Mouse (Mus musculus) liver, embryonic 15.5 days (tissue): ENCODE measurements at regions not wholly inside any gene's neighbourhood (a gene's known extent, or its start where the extent isn't known, plus 50 kb on each side); places are given as distances from the start of the nearest gene placed in this dataset.

Experiments
- ATAC-seq: fragments of 200-750 bp; cut with Nextera tagmentation; 2 replicates; pipeline ENCODE4 v1.8.0; 2017; ENCODE audit warnings: moderate number of reproducible peaks, mild to moderate bottlenecking, moderate library complexity; ENCODE audit not compliant: insufficient read depth
- H3K27ac ChIP-seq: fragments of 300-500 bp; sonication (generic); replicated peaks from 2 replicates; pipeline ENCODE4 v1.5.1; 2015; ENCODE audit warnings: mild to moderate bottlenecking, inconsistent platforms
- H3K27me3 ChIP-seq: fragments of 300-500 bp; sonication (generic); 2 replicates; pipeline ENCODE4 v1.6.1; 2015; ENCODE audit warnings: mild to moderate bottlenecking, inconsistent platforms
- H3K36me3 ChIP-seq: fragments of 300-500 bp; sonication (generic); replicated peaks from 2 replicates; pipeline ENCODE4 v1.6.1; 2015; ENCODE audit warnings: moderate library complexity, mild to moderate bottlenecking, inconsistent platforms
- H3K4me1 ChIP-seq: fragments of 300-500 bp; sonication (generic); replicated peaks from 2 replicates; pipeline ENCODE4 v1.6.1; 2015; ENCODE audit warnings: inconsistent platforms
- H3K4me2 ChIP-seq: fragments of 300-500 bp; sonication (generic); 2 replicates; pipeline ENCODE4 v1.6.1; 2015; ENCODE audit warnings: moderate library complexity, mild to moderate bottlenecking, inconsistent platforms
- H3K4me3 ChIP-seq: fragments of 300-500 bp; sonication (generic); replicated peaks from 2 replicates; pipeline ENCODE4 v1.5.1; 2015; ENCODE audit warnings: mild to moderate bottlenecking, inconsistent platforms
- H3K9ac ChIP-seq: fragments of 300-500 bp; sonication (generic); 2 replicates; pipeline ENCODE4 v1.6.1; 2015; ENCODE audit warnings: moderate library complexity, mild to moderate bottlenecking, inconsistent platforms
- H3K9me3 ChIP-seq: fragments of 300-500 bp; sonication (generic); replicated peaks from 2 replicates; pipeline ENCODE4 v1.6.1; 2016; ENCODE audit warnings: inconsistent platforms
- WGBS: fragments of 180-500 bp; shearing (Covaris S2); methylation state at CpG from one replicate; pipeline ENCODE4 v1.1.7; 2015; ENCODE audit warnings: mixed read lengths; ENCODE audit not compliant: insufficient replicate concordance; 5-methylcytosine and 5-hydroxymethylcytosine counted together

DNA sequence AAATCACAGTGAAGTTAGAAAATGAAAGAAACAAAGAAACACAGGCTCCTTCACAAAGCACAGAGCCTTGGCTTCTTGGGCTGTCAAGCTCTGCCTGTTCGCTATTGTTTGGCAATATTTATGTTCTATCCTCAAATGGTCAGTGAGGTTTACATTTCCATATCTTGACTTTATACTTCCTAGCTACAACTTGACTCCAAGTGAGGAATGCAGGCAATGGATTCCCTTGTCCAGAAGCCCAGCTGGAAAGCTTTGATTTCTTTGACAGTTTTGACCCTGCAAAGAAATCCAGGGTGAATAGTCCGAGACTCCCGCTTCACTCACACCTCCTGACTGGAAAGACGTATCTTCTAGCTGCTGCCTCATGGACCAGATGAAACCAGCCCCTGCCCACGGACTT, 537.3 kb upstream of the Pbx1 start:
- Histone ChIP-seq H3K9ac (no peak overlapping the region), H3K4me1 (no peaks in the 10 kb centered on the region), H3K9me3 (no peaks in the 10 kb centered on the region), H3K4me3 (no peak overlapping the region), H3K27ac (no peak overlapping the region), H3K4me2 (no peak overlapping the region), H3K27me3 (no peaks in the 10 kb centered on the region), H3K36me3 (no peaks in the 10 kb centered on the region)
- ATAC-seq, result no peak
- WGBS, result 52% methylated on average over 5 of the region's 5 CpGs

DNA sequence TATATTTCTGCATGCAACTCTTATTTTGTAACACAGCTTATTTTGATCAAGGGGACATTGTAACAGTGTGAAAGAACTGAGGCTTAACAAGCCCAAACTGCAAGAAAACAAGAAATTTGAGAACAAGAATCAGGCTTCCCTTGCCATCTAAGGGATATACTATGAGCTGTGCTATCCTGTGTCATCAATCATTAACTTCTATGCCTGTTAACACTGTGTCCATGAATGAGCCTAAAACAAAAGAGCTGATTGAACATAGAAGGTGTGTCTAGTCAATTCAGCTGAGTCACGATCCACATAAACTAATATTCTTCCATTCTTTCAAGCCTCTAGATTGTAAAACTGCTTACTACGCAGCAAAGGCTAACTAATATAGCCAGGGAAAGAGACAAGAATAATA, 535.3 kb upstream of the Pbx1 start:
- no peak for ATAC-seq
- H3K36me3 ChIP-seq, result no peaks in the 10 kb centered on the region
- H3K27me3 ChIP-seq, result no peaks in the 10 kb centered on the region
- no peak overlapping the region for H3K4me3 ChIP-seq
- H3K4me1 ChIP-seq, result no peaks in the 10 kb centered on the region
- H3K9me3 ChIP-seq, result no peaks in the 10 kb centered on the region
- no peak overlapping the region for H3K4me2 ChIP-seq
- H3K9ac ChIP-seq, result no peak overlapping the region
- H3K27ac ChIP-seq, result no peak overlapping the region
- 48% methylated on average over 2 of the region's 2 CpGs for WGBS

DNA sequence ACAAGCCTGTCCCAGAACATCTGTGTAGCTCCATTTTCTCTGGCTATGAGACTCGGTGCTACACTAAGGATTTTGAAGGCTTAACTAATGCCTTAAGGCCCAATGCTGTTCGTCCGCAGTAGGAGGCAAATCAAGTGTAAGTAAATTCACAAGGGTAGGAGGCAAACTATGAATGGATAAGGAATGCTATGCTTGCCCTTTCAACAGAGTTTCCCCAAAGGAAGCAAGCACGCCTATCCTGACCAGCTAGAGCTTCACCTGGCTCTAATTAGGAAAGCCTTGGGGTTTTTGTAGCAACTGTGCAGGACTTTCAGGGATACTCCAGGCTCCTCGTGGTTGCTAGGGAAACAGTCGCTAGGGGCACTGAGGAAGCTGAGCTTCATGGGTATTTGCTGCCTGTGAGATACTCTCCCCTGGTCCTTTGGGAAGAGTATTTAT, 532.4 kb upstream of the Pbx1 start:
- no peaks in the 10 kb centered on the region for H3K4me1 ChIP-seq
- H3K4me3 ChIP-seq, result no peak overlapping the region
- 57% methylated on average over 6 of the region's 6 CpGs for WGBS
- no peak overlapping the region for H3K27ac ChIP-seq
- ATAC-seq, result no peak
- no peaks in the 10 kb centered on the region for H3K36me3 ChIP-seq
- no peaks in the 10 kb centered on the region for H3K27me3 ChIP-seq
- no peak overlapping the region for H3K4me2 ChIP-seq
- no peak overlapping the region for H3K9ac ChIP-seq
- no peaks in the 10 kb centered on the region for H3K9me3 ChIP-seq

DNA sequence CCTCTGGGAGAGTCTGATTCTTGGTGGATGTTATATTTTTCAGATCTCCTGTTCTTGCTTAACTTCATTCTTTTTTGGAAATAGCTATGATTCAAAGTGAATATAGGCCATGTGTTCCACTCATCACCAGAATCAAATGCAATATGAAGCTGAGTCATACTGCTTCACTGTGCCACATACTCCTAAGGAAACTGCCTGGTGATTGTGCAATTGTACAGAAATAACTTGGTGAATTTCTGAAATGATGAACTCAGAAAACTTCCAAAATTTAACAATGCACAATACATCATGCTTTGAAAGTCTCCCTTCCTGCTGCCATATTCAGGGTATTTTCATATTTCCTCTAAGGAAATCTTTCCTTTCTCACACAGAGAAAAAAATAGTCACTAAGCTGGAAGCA, 518.9 kb upstream of the Pbx1 start:
- Histone ChIP-seq H3K4me2 (no peak overlapping the region), H3K27ac (no peak overlapping the region), H3K9me3 (no peaks in the 10 kb centered on the region), H3K36me3 (no peaks in the 10 kb centered on the region), H3K9ac (no peak overlapping the region), H3K4me3 (no peak overlapping the region), H3K4me1 (no peaks in the 10 kb centered on the region), H3K27me3 (no peaks in the 10 kb centered on the region)
- no peak for ATAC-seq

- H3K9me3 ChIP-seq, result no peaks in the 10 kb centered on the region
- H3K4me1 ChIP-seq, result no peaks in the 10 kb centered on the region
- no peaks in the 10 kb centered on the region for H3K36me3 ChIP-seq
- no peak overlapping the region for H3K9ac ChIP-seq
- no peak overlapping the region for H3K27ac ChIP-seq
- no peak overlapping the region for H3K4me3 ChIP-seq
- ATAC-seq, result no peak
- no peak overlapping the region for H3K4me2 ChIP-seq
- no peaks in the 10 kb centered on the region for H3K27me3 ChIP-seq
- 66% methylated on average over 5 of the region's 5 CpGs for WGBS
These were observed 492.2 kb upstream of the Pbx1 start for GRCm38 (mm10) chr1:168924100-168924815.

DNA sequence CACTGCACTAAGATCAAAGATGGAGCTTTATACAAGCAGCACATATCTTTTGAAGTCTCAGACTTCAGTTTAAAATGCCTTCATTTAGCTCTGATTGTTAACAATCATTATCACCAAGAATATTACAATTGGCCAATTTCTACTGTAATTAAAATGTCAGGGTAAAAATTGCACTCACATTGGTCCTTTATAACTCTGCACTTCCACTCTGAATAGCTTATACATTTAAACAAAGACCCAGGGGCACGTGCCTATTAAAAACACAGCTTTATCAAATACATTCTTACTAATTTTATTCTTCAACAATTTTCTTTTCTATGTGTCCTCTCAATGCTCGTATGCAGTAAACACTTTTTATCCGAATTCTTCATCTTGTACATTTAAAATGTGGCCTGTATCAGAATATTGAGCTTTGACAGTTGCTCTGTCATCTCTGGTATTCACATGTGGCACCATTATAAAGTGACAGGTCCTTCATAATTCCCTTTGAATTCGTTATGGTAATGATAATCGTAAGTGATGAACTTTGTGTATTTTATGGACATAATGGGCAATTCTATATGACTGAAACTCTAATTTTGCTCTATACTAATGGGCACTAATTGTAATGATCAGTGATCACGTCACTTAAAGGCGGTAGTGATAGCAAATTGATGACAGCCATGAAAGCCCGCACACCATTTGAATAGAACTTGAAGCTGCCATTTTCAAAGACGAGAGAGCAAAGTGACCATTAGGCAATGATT, 486.4 kb upstream of the Pbx1 start:
- H3K4me1 ChIP-seq, result no peaks in the 10 kb centered on the region
- no peak overlapping the region for H3K27ac ChIP-seq
- no peaks in the 10 kb centered on the region for H3K36me3 ChIP-seq
- no peak overlapping the region for H3K9ac ChIP-seq
- H3K4me3 ChIP-seq, result no peak overlapping the region
- ATAC-seq, result no peak
- H3K27me3 ChIP-seq, result no peaks in the 10 kb centered on the region
- no peaks in the 10 kb centered on the region for H3K9me3 ChIP-seq
- no peak overlapping the region for H3K4me2 ChIP-seq
- 62% methylated on average over 9 of the region's 9 CpGs for WGBS

DNA sequence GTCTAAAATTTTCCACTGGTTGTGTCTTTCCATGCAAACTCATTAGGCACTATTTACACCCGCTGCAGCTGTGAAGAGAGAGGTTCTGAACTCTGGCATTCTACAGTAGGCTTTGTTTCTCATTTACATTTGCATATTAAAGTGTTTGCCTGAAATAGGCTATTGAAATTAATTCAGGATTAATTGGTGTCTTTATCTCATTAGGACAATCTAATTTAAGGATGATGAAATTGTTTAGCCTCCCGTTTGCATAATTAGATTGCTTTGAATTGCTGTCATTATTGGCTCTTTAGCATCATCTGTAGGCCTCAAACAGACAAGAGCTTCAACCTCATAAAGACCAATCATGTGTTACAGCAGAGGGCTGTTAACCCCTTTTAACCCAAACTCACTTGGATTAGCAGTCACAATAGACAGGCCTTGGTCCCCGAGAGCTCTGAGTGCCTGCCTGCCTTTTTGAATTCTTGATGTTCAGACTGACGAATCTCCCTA, 476.7 kb upstream of the Pbx1 start:
- no peaks in the 10 kb centered on the region for H3K27me3 ChIP-seq
- H3K9me3 ChIP-seq, result no peaks in the 10 kb centered on the region
- no peaks in the 10 kb centered on the region for H3K36me3 ChIP-seq
- no peak overlapping the region for H3K4me2 ChIP-seq
- no peak overlapping the region for H3K9ac ChIP-seq
- 52% methylated on average over 4 of the region's 4 CpGs for WGBS
- no peak overlapping the region for H3K4me3 ChIP-seq
- no peak for ATAC-seq
- H3K4me1 ChIP-seq, result no peaks in the 10 kb centered on the region
- no peak overlapping the region for H3K27ac ChIP-seq

GRCm38 (mm10) chr1:168908192-168908591, 476.1 kb upstream of the Pbx1 start:
- H3K27me3 ChIP-seq, result no peaks in the 10 kb centered on the region
- WGBS, result 70% methylated on average over 6 of the region's 6 CpGs
- no peak for ATAC-seq

DNA sequence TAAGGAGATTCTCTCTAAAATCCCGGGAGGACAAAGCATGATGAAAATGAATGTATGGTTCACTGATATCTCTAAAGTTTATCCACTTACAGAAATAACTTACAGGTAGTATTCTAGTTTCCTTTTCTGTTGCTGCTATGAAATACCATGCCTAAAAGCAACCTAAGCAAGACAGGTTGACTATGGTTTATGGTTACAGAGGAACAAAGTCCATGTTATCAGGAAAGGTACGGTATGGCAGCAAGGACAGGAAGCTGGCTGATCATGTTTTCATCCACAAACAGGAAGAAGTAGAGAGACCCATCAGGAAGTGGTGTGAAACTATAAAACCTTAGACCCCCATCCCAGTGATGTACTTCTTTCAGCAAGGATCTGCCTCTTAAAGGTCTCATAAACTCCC, 466.4 kb upstream of the Pbx1 start:
- ATAC-seq, result no peak
- no peaks in the 10 kb centered on the region for H3K4me1 ChIP-seq
- no peak overlapping the region for H3K4me2 ChIP-seq
- no peak overlapping the region for H3K4me3 ChIP-seq
- H3K27ac ChIP-seq, result no peak overlapping the region
- no peaks in the 10 kb centered on the region for H3K36me3 ChIP-seq
- no peak overlapping the region for H3K9ac ChIP-seq
- no peaks in the 10 kb centered on the region for H3K9me3 ChIP-seq
- WGBS, result 32% methylated on average over 2 of the region's 2 CpGs
- H3K27me3 ChIP-seq, result no peaks in the 10 kb centered on the region

More at GRCm38 (mm10) chr1:168908192-168908591, 476.1 kb upstream of the Pbx1 start:
- Histone ChIP-seq H3K9me3 (no peaks in the 10 kb centered on the region), H3K4me2 (no peak overlapping the region), H3K36me3 (no peaks in the 10 kb centered on the region), H3K27ac (no peak overlapping the region), H3K9ac (no peak overlapping the region), H3K4me1 (no peaks in the 10 kb centered on the region), H3K4me3 (no peak overlapping the region)

DNA sequence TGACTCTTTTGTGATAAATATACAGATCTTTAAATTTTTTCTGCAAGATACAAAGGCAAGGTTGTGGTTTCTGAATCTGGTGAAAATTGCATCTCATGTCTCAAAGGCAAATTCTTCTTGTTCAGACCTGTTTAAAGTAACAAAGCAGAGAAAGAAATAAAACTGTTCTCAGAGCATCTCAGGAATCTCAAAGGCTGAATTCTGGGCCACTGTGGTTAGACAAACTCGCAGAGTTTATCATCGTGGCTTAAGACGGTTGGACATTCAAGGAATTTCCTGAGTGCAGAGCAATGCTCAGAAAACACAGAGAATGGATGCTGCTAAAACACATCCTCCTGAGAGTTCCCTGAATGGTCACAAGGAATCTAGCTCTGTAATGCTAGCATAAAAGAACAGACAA, 429.5 kb upstream of the Pbx1 start:
- no peaks in the 10 kb centered on the region for H3K9me3 ChIP-seq
- ATAC-seq, result no peak
- no peak overlapping the region for H3K9ac ChIP-seq
- H3K27me3 ChIP-seq, result no peaks in the 10 kb centered on the region
- WGBS, result 25% methylated on average over 3 of the region's 3 CpGs
- H3K27ac ChIP-seq, result no peak overlapping the region
- H3K4me3 ChIP-seq, result no peak overlapping the region
- H3K4me1 ChIP-seq, result no peaks in the 10 kb centered on the region
- H3K4me2 ChIP-seq, result no peak overlapping the region
- no peaks in the 10 kb centered on the region for H3K36me3 ChIP-seq

- no peak overlapping the region for H3K9ac ChIP-seq
- H3K9me3 ChIP-seq, result no peaks in the 10 kb centered on the region
- no peaks in the 10 kb centered on the region for H3K27me3 ChIP-seq
- no peaks in the 10 kb centered on the region for H3K36me3 ChIP-seq
- WGBS, result 69% methylated on average over 3 of the region's 3 CpGs
- no peak for ATAC-seq
- no peak overlapping the region for H3K27ac ChIP-seq
- H3K4me2 ChIP-seq, result no peak overlapping the region
- H3K4me3 ChIP-seq, result no peak overlapping the region
- no peaks in the 10 kb centered on the region for H3K4me1 ChIP-seq
These were observed 391.1 kb upstream of the Pbx1 start for GRCm38 (mm10) chr1:168823184-168823583.
